Mouse (Mus musculus) lung, adult 18-20 months (tissue): ENCODE measurements at regions not wholly inside any gene's neighbourhood (a gene's known extent, or its start where the extent isn't known, plus 50 kb on each side); places are given as distances from the start of the nearest gene placed in this dataset.

Source experiments
- DNase-seq, 2 experiments: peaks; one replicate each; pipeline ENCODE4 v3.0.0; 2022; ENCODE audit warnings: mixed read lengths in 2 of 2

- DNase-seq, result no peak
Measured at GRCm38 (mm10) chr4:95188107-95188506, 136.1 kb upstream of the Jun start.

GRCm38 (mm10) chr4:95191654-95192406 is 139.8 kb upstream of the Jun start:
- no peak for DNase-seq

GRCm38 (mm10) chr4:95192562-95192961 is 140.5 kb upstream of the Jun start:
- DNase-seq, result no peak

GRCm38 (mm10) chr4:95193028-95193427 is 141.0 kb upstream of the Jun start:
- peak; percentile 79 to 87 for DNase-seq

- DNase-seq, result no peak
Measured at GRCm38 (mm10) chr4:95193473-95193872, 141.5 kb upstream of the Jun start.

GRCm38 (mm10) chr4:95194621-95195455 is 142.8 kb upstream of the Jun start:
- no peak for DNase-seq

- no peak for DNase-seq
Measured at GRCm38 (mm10) chr4:95196106-95196505, 144.1 kb upstream of the Jun start.

GRCm38 (mm10) chr4:95197077-95197711 is 145.2 kb upstream of the Jun start:
- DNase-seq, result no peak

GRCm38 (mm10) chr4:95199394-95199793 is 147.4 kb upstream of the Jun start:
- no peak for DNase-seq

GRCm38 (mm10) chr4:95200130-95200529 is 148.1 kb upstream of the Jun start:
- DNase-seq, result peak; percentile 23 to 32

- DNase-seq, result no peak
Measured at GRCm38 (mm10) chr4:95202478-95202877, 150.5 kb upstream of the Jun start.

GRCm38 (mm10) chr4:95203577-95203976 is 151.6 kb upstream of the Jun start:
- no peak for DNase-seq

GRCm38 (mm10) chr4:95205372-95205771 is 153.3 kb upstream of the Jun start:
- DNase-seq, result no peak

GRCm38 (mm10) chr4:95207783-95208182 is 155.8 kb upstream of the Jun start:
- DNase-seq, result no peak

- no peak for DNase-seq
Measured at GRCm38 (mm10) chr4:95208827-95209226, 156.8 kb upstream of the Jun start.

- no peak for DNase-seq
Measured at GRCm38 (mm10) chr4:95209322-95210119, 157.5 kb upstream of the Jun start.

- DNase-seq, result no peak
Measured at GRCm38 (mm10) chr4:95212561-95212960, 160.5 kb upstream of the Jun start.

- no peak for DNase-seq
Measured at GRCm38 (mm10) chr4:95213026-95213425, 161.0 kb upstream of the Jun start.

GRCm38 (mm10) chr4:95214026-95214425 is 162.0 kb upstream of the Jun start:
- no peak for DNase-seq

- DNase-seq, result peak in 1 of 2 experiments; percentile 34
Measured at GRCm38 (mm10) chr4:95215187-95215586, 163.2 kb upstream of the Jun start.

- no peak for DNase-seq
Measured at GRCm38 (mm10) chr4:95230461-95230860, 178.4 kb upstream of the Jun start.

GRCm38 (mm10) chr4:95233034-95233433 is 181.0 kb upstream of the Jun start:
- peak in 1 of 2 experiments; percentile 10 for DNase-seq
